Mouse (Mus musculus) forebrain, postnatal 0 days (tissue): ENCODE data around the gene Pitx1. TPM values are rescaled to one million over a fixed set of nuclear protein-coding genes. Genes with fewer than 3 reads are reported as not detected.

ENCODE experiments used
- ATAC-seq: fragments of 200-750 bp; cut with Nextera tagmentation; 2 replicates; pipeline ENCODE4 v1.8.0; 2017; ENCODE audit warnings: mild to moderate bottlenecking, moderate library complexity
- DNase-seq: peaks from one replicate; pipeline ENCODE4 v3.0.0-alpha.2; 2015
- H3K27ac ChIP-seq: fragments of 300-500 bp; sonication (generic); 2 replicates; pipeline ENCODE4 v1.5.1; 2014; ENCODE audit warnings: low read depth, mild to moderate bottlenecking, antibody characterized with exemption, low read length, moderate library complexity, mixed read lengths
- H3K27me3 ChIP-seq: fragments of 300-500 bp; sonication (generic); 2 replicates; pipeline ENCODE4 v1.6.1; 2014; ENCODE audit warnings: mild to moderate bottlenecking, low read length, mixed read lengths; ENCODE audit not compliant: insufficient read depth
- H3K36me3 ChIP-seq: fragments of 300-500 bp; sonication (generic); 2 replicates; pipeline ENCODE4 v1.6.1; 2014; ENCODE audit warnings: mild to moderate bottlenecking, moderate library complexity; ENCODE audit not compliant: insufficient read depth
- H3K4me1 ChIP-seq: fragments of 300-500 bp; sonication (generic); 2 replicates; pipeline ENCODE4 v1.6.1; 2014; ENCODE audit warnings: antibody characterized with exemption; ENCODE audit not compliant: insufficient read depth
- H3K4me2 ChIP-seq: fragments of 300-500 bp; sonication (generic); 2 replicates; pipeline ENCODE4 v1.6.1; 2014; ENCODE audit warnings: low read depth, mild to moderate bottlenecking, moderate library complexity
- H3K4me3 ChIP-seq: fragments of 300-500 bp; sonication (generic); 2 replicates; pipeline ENCODE4 v1.5.1; 2014; ENCODE audit warnings: low read depth, low read length, mixed read lengths
- H3K9ac ChIP-seq: fragments of 300-500 bp; sonication (generic); 2 replicates; pipeline ENCODE4 v1.6.1; 2014; ENCODE audit warnings: mild to moderate bottlenecking
- H3K9me3 ChIP-seq: fragments of 300-500 bp; sonication (generic); 2 replicates; pipeline ENCODE4 v1.6.1; 2016; ENCODE audit warnings: low read length
- CTCF ChIP-seq: sonication (generic); IDR thresholded peaks from 2 replicates; pipeline ENCODE4 v1.5.1; 2016; ENCODE audit warnings: antibody characterized with exemption, control low read depth, low read depth
- WGBS: fragments of 180-500 bp; shearing (Covaris S2); extraction: QIAGEN DNeasy Blood & Tissue Kit; methylation state at CpG from one replicate; pipeline ENCODE4 v1.1.7; 2014; 5-methylcytosine and 5-hydroxymethylcytosine counted together
- polyA plus RNA-seq: library from polyadenylated mRNA; unstranded; fragments of >200 nt; fragmentation: Nextera tagmentation; extraction: Ambion mirVana; gene quantifications from 2 replicates; pipeline ENCODE4 v1.2.1, GENCODE M21; 2015
- total RNA-seq: library from RNA; depleted of rRNA; stranded (reverse); fragments of >200 nt; gene quantifications from 2 replicates; pipeline ENCODE4 v1.2.3, GENCODE M21; 2014

The Pitx1 gene
- total and polyA plus RNA-seq, 2 experiments from 2014 or later = not detected

DNA sequence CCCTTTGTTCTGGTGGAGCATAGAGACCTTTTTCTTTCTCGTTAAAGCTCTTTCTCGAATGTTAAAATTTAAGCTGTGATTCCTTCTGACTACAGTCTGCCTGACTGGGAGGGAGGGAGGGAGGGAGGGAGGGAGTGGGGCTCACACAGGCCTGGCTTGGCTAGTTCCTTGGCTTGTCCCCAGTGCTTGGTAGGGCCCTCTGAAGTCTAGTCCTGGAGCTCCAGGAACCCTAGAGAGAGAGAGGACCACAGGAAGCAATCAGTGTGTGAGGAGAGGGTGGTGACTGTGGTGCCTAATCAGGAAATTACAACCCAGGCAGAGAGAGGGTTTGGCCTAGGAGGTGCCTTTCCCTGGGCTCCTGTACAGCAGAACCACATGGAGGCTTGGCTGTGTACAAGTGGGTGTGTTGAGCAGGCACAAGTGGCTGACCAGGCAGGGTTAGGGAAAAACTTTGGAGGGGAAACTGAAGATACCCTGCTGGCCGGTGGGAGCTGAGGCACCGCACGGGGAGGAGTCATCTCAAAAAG lies 22.4 kb downstream of the Pitx1 start:
- TF ChIP-seq CTCF = no peak
- H3K4me3 ChIP-seq = no peak overlapping the region
- no peaks in the 10 kb centered on the region for H3K4me1 ChIP-seq
- DNase-seq = no peak
- H3K9ac ChIP-seq = no peak overlapping the region
- no peak overlapping the region for H3K27ac ChIP-seq
- H3K9me3 ChIP-seq = no peaks in the 10 kb centered on the region
- ATAC-seq = no peak
- no peak overlapping the region for H3K4me2 ChIP-seq
- no peaks in the 10 kb centered on the region for H3K27me3 ChIP-seq
- WGBS = 52% methylated on average over 5 of the region's 5 CpGs
- no peaks in the 10 kb centered on the region for H3K36me3 ChIP-seq

DNA sequence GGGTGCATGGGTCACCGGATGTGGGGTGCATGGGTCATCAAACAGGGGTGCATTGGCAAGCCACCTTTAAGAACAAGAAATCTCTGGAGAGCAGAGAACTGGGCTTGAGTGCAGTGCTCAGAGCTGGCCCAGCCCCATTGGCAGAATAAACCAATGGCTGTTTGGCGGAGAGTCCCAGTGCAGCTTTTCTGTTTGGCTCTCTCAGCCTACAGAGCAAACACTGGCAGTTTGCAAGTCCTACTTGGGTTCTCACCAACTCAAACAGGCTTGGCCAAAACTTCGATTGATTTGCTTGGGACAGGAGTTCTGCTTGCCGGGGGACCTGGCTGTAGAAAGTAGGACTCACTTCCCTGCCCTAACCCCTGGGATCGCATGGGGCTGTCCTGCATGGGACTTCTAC lies 25.0 kb downstream of the Pitx1 start:
- no peak overlapping the region for H3K4me2 ChIP-seq
- no peak overlapping the region for H3K9ac ChIP-seq
- ATAC-seq (no peak), DNase-seq (peak; percentile 52)
- TF ChIP-seq CTCF = no peak
- H3K4me1 ChIP-seq = no peaks in the 10 kb centered on the region
- H3K36me3 ChIP-seq = no peaks in the 10 kb centered on the region
- no peak overlapping the region for H3K4me3 ChIP-seq
- 59% methylated on average over 5 of the region's 5 CpGs for WGBS
- no peaks in the 10 kb centered on the region for H3K9me3 ChIP-seq
- no peak overlapping the region for H3K27ac ChIP-seq
- no peaks in the 10 kb centered on the region for H3K27me3 ChIP-seq

DNA sequence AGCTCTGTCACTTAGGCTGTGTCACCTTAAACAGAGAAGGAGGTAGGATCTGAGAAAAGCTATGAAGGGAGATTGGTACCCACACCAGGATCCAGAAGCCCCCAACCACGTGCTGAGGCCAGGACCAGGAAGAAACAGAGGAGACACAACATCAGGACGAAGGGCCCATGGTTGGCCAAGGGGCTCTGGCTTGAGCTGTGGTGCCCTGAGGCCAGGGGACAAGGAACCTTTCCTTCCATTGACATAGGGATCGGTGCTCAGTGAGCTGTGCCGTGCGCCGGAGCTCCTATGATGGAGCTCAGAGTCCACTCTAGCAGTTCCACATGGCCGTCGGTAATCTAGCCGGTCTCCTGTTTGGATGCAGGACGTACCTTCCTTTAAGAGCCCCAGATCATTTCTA lies 26.3 kb downstream of the Pitx1 start:
- Histone ChIP-seq H3K9ac (no peak overlapping the region), H3K36me3 (no peaks in the 10 kb centered on the region), H3K27ac (no peak overlapping the region), H3K4me1 (no peaks in the 10 kb centered on the region), H3K27me3 (no peaks in the 10 kb centered on the region), H3K9me3 (no peaks in the 10 kb centered on the region), H3K4me3 (no peak overlapping the region), H3K4me2 (no peak overlapping the region)
- ATAC-seq (no peak), DNase-seq (no peak)
- 95% methylated on average over 10 of the region's 10 CpGs for WGBS
- TF ChIP-seq CTCF = no peak

DNA sequence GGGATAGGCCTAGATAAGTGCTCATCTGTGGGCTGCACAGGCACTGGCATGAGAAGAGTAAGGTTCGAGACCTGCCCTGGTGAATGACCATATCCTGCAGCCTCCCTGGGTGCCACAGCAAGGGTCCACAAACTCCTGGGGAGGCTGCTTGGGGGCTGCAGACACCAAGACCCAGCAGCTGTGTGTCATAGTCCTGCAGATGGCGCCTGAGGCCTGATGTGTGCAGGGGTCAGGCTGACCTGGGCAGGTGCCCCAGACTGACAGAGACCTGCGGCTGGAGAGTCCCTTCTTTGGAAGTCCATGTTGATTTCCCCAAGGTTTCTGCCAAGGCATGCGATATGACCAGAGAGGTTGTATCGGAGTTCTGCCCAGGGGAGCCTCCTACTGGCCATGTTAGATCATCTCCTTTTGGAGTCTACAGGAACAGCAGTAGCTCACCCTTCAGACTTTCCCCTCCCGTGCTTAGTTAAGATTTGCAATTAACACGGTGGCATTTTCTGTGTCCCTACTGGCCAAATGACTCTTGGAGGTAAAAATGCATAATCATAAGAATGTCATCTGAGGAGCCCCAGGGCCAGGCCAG lies 26.9 kb downstream of the Pitx1 start:
- TF ChIP-seq CTCF = no peak; the same call in 1 of the 2 replicates
- 79% methylated on average over 7 of the region's 7 CpGs for WGBS
- H3K27ac ChIP-seq = no peak overlapping the region
- ATAC-seq (no peak), DNase-seq (no peak)
- no peak overlapping the region for H3K9ac ChIP-seq
- H3K4me2 ChIP-seq = no peak overlapping the region
- H3K27me3 ChIP-seq = no peaks in the 10 kb centered on the region
- H3K36me3 ChIP-seq = no peaks in the 10 kb centered on the region
- no peaks in the 10 kb centered on the region for H3K9me3 ChIP-seq
- no peaks in the 10 kb centered on the region for H3K4me1 ChIP-seq
- H3K4me3 ChIP-seq = no peak overlapping the region

DNA sequence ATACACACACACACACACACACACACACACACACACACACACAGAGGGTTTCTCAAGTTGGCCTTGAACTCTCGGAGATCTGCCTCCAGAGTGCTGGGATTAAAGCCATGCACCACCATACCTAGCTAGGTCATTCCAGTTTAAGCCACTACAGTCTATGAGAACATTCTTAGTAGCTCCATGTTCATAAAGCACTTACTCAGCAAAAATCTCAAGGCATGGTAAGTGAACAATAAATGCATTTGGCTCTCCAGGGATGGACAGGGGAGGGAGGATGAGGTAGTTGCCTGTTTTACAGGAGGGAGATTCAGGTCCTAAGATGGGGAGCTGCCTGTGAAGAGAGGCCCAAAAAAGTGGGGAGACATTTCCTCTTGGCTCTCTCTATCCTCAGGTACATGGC lies 32.0 kb downstream of the Pitx1 start:
- Histone ChIP-seq H3K9ac (no peak overlapping the region), H3K4me2 (no peak overlapping the region), H3K36me3 (no peaks in the 10 kb centered on the region), H3K4me1 (no peaks in the 10 kb centered on the region), H3K4me3 (no peak overlapping the region), H3K27me3 (no peaks in the 10 kb centered on the region), H3K27ac (no peak overlapping the region), H3K9me3 (no peaks in the 10 kb centered on the region)
- DNase-seq = no peak
- WGBS = 90% methylated on average over 1 of the region's 1 CpGs
- no peak for ATAC-seq
- no peak for TF ChIP-seq CTCF

DNA sequence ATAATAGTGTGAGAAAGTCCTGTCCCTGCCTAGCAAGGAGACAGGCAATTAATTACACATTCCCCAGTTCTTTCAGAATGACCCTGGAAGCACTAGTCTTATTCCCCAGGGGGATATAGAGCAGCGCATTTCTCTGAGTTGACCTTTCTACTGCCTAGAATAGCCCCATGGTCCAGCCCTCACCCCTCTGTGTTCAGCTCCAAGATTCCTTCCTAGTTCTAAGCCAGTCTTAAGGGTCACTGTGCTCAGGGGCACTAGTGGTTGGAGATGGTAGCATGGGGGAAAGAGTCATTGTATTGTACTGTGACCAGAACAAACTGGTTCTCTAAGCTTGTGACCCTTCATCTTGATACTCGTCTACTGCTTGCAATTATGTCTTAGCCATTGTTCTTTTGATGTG lies 34.7 kb downstream of the Pitx1 start:
- Histone ChIP-seq H3K4me2 (no peak overlapping the region), H3K4me3 (no peak overlapping the region), H3K4me1 (no peaks in the 10 kb centered on the region), H3K9ac (no peak overlapping the region), H3K9me3 (no peaks in the 10 kb centered on the region), H3K36me3 (no peaks in the 10 kb centered on the region), H3K27ac (no peak overlapping the region), H3K27me3 (no peaks in the 10 kb centered on the region)
- 59% methylated on average over 2 of the region's 2 CpGs for WGBS
- DNase-seq = no peak
- TF ChIP-seq CTCF = no peak
- no peak for ATAC-seq

DNA sequence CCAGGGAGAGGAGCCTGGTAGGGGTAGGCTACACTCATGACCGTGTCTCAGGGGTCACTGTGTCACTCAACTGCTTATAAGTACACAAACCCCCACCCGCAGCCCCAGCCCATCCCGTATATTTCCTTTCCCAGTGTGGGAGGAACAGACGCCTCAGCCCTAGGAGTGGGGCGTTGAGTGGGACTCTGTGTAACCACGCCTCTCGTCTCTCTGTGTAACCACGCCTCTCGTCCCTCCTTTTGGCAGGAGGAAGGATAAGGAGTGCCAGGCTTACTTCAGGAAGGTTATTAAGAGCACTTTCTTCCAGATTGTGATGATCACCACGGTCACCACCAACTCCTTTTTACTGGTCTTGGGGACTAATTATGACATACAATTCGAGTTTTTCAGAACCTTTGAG lies 49.9 kb downstream of the Pitx1 start:
- no peaks in the 10 kb centered on the region for H3K9me3 ChIP-seq
- H3K4me1 ChIP-seq = no peaks in the 10 kb centered on the region
- H3K4me3 ChIP-seq = no peak overlapping the region
- H3K4me2 ChIP-seq = no peak overlapping the region
- H3K27me3 ChIP-seq = no peaks in the 10 kb centered on the region
- H3K36me3 ChIP-seq = no peaks in the 10 kb centered on the region
- H3K9ac ChIP-seq = no peak overlapping the region
- no peak overlapping the region for H3K27ac ChIP-seq
- no peak for DNase-seq
- 77% methylated on average over 11 of the region's 11 CpGs for WGBS
- no peak for ATAC-seq
- TF ChIP-seq CTCF = no peak
